Mouse (Mus musculus) hindbrain, embryonic 11.5 days (tissue): ENCODE measurements around the gene Gm28308. TPM values are rescaled to one million over a fixed set of nuclear protein-coding genes. Genes with fewer than 3 reads are reported as not detected.

Source experiments
- ATAC-seq: fragments of 200-750 bp; cut with Nextera tagmentation; 2 replicates; pipeline ENCODE4 v1.8.0; 2017; ENCODE audit warnings: mild to moderate bottlenecking, moderate TSS enrichment, moderate library complexity; ENCODE audit not compliant: low FRiP score
- DNase-seq: peaks from one replicate; pipeline ENCODE4 v3.0.0-alpha.2; 2015; ENCODE audit warnings: low spot score
- H3K27ac ChIP-seq: fragments of 300-500 bp; sonication (generic); 2 replicates; pipeline ENCODE4 v1.5.1; 2014; ENCODE audit warnings: mild to moderate bottlenecking, low read depth, low read length
- H3K27me3 ChIP-seq: fragments of 300-500 bp; sonication (generic); 2 replicates; pipeline ENCODE4 v1.6.1; 2014; ENCODE audit warnings: mild to moderate bottlenecking, low read length, moderate library complexity, mixed read lengths; ENCODE audit not compliant: control insufficient read depth, insufficient read depth
- H3K36me3 ChIP-seq: fragments of 300-500 bp; sonication (generic); 2 replicates; pipeline ENCODE4 v1.6.1; 2014; ENCODE audit warnings: mild to moderate bottlenecking, low read length, moderate library complexity, mixed read lengths; ENCODE audit not compliant: control insufficient read depth, insufficient read depth
- H3K4me1 ChIP-seq: fragments of 300-500 bp; sonication (generic); replicated peaks from 2 replicates; pipeline ENCODE4 v1.6.1; 2014; ENCODE audit warnings: low read length, mixed read lengths; ENCODE audit not compliant: control insufficient read depth, insufficient read depth
- H3K4me2 ChIP-seq: fragments of 300-500 bp; sonication (generic); replicated peaks from 2 replicates; pipeline ENCODE4 v1.6.1; 2014; ENCODE audit warnings: mild to moderate bottlenecking, low read depth, low read length
- H3K4me3 ChIP-seq: fragments of 300-500 bp; sonication (generic); 2 replicates; pipeline ENCODE4 v1.5.1; 2014; ENCODE audit warnings: low read depth, low read length
- H3K9ac ChIP-seq: fragments of 300-500 bp; sonication (generic); 2 replicates; pipeline ENCODE4 v1.6.1; 2014; ENCODE audit warnings: low read depth, low read length
- H3K9me3 ChIP-seq: fragments of 300-500 bp; sonication (generic); 2 replicates; pipeline ENCODE4 v1.6.1; 2016; ENCODE audit warnings: low read length; ENCODE audit not compliant: control insufficient read depth
- WGBS: fragments of 180-500 bp; shearing (Covaris S2); extraction: QIAGEN DNeasy Blood & Tissue Kit; methylation state at CpG from one replicate; pipeline ENCODE4 v1.1.7; 2014; 5-methylcytosine and 5-hydroxymethylcytosine counted together
- polyA plus RNA-seq: library from polyadenylated mRNA; unstranded; fragments of >200 nt; fragmentation: Nextera tagmentation; extraction: Ambion mirVana; gene quantifications from 2 replicates; pipeline ENCODE4 v1.2.1, GENCODE M21; 2014

The Gm28308 gene
- not detected in 2 replicates for polyA plus RNA-seq

DNA sequence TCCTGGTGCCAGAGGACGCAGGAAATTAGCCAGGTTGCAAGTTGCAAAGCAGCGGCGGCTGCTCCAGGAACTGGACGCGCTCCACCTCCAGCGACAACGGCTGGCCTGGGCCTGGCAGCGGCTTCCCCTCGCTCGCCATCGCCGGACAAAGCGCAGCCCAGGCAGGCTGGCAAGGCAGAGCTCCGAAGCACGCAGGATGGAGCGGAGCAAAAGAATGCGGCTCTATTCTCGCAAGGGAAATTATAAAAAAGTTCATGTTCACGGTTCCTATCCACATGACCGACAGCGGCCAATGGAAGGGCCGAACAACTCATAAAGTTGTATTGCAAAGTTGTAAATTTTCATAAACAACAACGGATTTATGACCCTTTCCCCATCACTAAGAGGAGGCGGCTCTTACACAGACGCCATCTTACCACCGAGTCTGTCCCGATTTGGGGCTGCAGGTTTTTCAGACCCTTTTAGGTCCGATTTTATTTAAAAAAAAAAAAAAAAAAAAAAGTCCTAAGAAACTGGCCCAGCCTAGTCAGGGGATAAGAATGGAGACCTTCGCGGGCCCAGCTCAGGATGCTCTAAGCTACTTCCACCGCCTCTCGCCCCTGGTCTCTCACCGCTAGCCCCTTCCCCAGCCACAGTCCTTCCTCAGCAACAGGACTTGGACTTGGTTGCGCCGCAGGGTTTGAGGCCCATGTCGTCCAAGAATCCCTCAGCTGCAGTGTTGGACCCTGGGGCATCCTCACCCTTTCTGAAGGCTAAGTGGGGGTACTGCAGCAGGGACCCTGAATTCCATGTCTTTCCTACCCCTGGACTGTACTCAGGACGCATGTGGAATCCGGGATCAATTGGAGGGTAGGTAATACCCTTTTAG is at the start of gene Gm28308, which contains the start of gene Hoxa3:
Gene Gm28308, minus strand, starts transcription at position 221 of the 868 bp plus-strand sequence.
Gene Hoxa3, minus strand, starts transcription at position 218 of the 868 bp plus-strand sequence.
- Histone ChIP-seq H3K27me3 (peaks cover 97% of the 10 kb centered on the region), H3K4me2 (no peak within 1 kb of the TSS; the same call in 1 of the 2 replicates), H3K9me3 (no peaks in the 10 kb centered on the region), H3K9ac (no peak within 1 kb of the TSS), H3K27ac (no peak within 1 kb of the TSS), H3K4me3 (no peak within 1 kb of the TSS; the same call in 1 of the 2 replicates), H3K4me1 (peaks cover 9% of the 10 kb centered on the region; the same call in 1 of the 2 replicates), H3K36me3 (no peaks in the 10 kb centered on the region)
- 2% methylated on average over 38 of the region's 38 CpGs for WGBS
- DNase-seq: no peak
- ATAC-seq: no peak

- ATAC-seq (no peak), DNase-seq (peak; percentile 63)
- Histone ChIP-seq H3K4me2 (no peak overlapping the region), H3K27me3 (peaks cover 91% of the 10 kb centered on the region), H3K9me3 (no peaks in the 10 kb centered on the region), H3K36me3 (no peaks in the 10 kb centered on the region), H3K4me3 (no peak overlapping the region), H3K9ac (no peak overlapping the region), H3K27ac (no peak overlapping the region), H3K4me1 (peaks cover 8% of the 10 kb centered on the region; the same call in 1 of the 2 replicates)
- under 1% methylated on average over 24 of the region's 24 CpGs for WGBS
These were observed 49.6 kb upstream of the Gm28308 start for GRCm38 (mm10) chr6:52262463-52263320.

DNA sequence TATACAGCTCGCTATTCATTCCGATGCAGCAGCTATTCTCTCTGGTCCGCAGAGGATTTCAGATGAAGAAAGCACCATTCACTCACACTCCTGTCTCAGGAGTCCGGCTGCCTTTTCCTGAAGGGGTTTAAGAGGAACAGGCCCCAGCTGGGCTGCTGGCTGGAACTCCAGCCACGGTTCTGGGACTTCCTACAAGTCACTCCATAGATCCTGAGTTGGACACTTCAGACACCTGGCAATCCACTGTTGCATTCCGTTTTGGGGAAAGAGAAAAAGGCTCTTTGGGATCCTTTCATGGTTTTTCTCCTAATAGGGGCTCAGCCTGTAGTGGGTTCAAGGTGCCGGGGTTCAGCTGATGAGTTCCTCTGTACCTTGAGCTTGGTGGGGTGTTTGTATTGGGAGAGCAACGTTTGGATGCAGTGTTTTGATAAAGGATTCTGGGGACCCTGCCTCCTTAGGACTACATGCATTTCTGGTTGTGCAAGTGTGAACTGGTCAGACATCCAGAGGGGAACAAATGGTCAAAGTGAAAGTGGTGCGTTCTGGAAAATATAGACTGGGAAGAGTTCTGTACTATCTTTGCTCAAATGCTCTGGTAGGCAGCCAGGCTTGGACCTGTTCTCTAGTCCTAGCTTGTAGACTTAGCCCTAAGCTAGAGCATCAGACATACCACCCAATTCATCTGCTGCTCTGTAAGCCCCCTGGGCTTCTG is 48.8 kb upstream of the Gm28308 start:
- H3K4me2 ChIP-seq: no peak overlapping the region
- DNase-seq: peak; percentile 62
- ATAC-seq: no peak
- no peak overlapping the region for H3K4me3 ChIP-seq
- H3K27ac ChIP-seq: no peak overlapping the region
- H3K9me3 ChIP-seq: no peaks in the 10 kb centered on the region
- H3K36me3 ChIP-seq: no peaks in the 10 kb centered on the region
- WGBS: 6% methylated on average over 9 of the region's 9 CpGs
- peaks cover 93% of the 10 kb centered on the region for H3K27me3 ChIP-seq
- no peak overlapping the region for H3K9ac ChIP-seq
- H3K4me1 ChIP-seq: peaks cover 8% of the 10 kb centered on the region; the same call in 1 of the 2 replicates

DNA sequence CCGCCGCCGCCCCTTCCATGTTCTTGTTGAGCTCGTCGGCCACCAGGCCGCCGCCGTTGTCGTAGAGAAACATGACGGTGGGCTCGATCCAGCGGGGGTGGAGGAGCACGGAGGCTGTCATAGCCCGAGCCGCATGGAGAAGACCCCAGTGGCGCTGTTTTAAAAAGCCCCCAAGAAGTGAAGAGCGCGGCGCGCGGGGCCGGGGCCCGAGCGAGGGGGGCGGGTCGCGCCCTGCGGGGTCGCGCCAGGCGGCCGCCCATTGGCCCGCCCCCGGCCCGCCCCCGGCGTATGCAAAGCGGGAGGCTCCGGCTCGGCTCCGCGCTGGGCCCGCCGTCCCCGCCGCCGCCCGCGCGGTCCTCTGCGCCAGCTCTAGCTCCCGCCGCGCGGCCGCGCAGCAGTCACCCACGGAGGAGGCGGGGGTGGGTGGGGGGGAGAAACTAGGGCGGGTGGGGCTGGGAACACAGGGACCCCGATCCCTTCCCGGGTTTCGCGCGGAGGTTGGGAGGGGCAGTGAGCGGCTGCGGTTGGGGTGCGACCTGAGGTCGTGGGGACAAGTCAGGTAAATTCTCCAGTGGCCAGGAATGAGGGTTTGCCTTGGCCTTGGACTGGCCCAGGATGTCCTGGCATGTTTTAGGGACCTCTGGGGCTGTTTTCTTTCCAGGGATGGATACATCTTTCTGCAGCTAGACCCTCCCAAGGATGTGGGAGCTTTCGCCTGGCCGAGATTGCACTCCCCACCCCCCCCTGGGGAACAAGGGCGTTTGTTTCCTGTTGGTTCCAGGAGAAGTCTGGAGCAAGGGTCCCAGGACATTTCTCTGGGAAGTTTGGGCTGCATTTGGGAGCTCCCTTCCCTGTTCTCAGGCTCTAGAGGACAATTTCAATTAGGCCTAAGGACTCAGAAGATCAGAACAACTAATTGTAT is 47.8 kb upstream of the Gm28308 start, which contains the start of gene Hoxa13:
Gene Hoxa13, minus strand, starts transcription at position 227 of the 922 bp plus-strand sequence.
- 2% methylated on average over 42 of the region's 72 CpGs for WGBS
- Histone ChIP-seq H3K27me3 (peaks cover 91% of the 10 kb centered on the region), H3K4me2 (peak within 1 kb of the TSS; percentile 38), H3K36me3 (no peaks in the 10 kb centered on the region), H3K4me1 (peaks cover 8% of the 10 kb centered on the region; the same call in 1 of the 2 replicates), H3K9ac (no peak within 1 kb of the TSS), H3K27ac (no peak within 1 kb of the TSS), H3K4me3 (peak within 1 kb of the TSS; percentile 21; the same call in 1 of the 2 replicates), H3K9me3 (no peaks in the 10 kb centered on the region)
- DNase-seq: peak; percentile 64
- ATAC-seq: no peak

GRCm38 (mm10) chr6:52259811-52260261 is 46.7 kb upstream of the Gm28308 start:
- peak; percentile 69 for DNase-seq
- no peaks in the 10 kb centered on the region for H3K9me3 ChIP-seq
- WGBS: 2% methylated on average over 36 of the region's 39 CpGs

GRCm38 (mm10) chr6:52259081-52259790 is 46.1 kb upstream of the Gm28308 start:
- Histone ChIP-seq H3K27ac (no peak overlapping the region), H3K4me2 (no peak overlapping the region), H3K4me3 (no peak overlapping the region), H3K36me3 (no peaks in the 10 kb centered on the region), H3K4me1 (peaks cover 8% of the 10 kb centered on the region; the same call in 1 of the 2 replicates), H3K9me3 (no peaks in the 10 kb centered on the region), H3K27me3 (peaks cover 87% of the 10 kb centered on the region), H3K9ac (no peak overlapping the region)
- no peak for DNase-seq
- 1% methylated on average over 24 of the region's 25 CpGs for whole genome bisulfite sequencing
- no peak for ATAC-seq

More at GRCm38 (mm10) chr6:52259811-52260261, 46.7 kb upstream of the Gm28308 start:
- no peak overlapping the region for H3K27ac ChIP-seq
- peaks cover 8% of the 10 kb centered on the region; the same call in 1 of the 2 replicates for H3K4me1 ChIP-seq
- H3K9ac ChIP-seq: no peak overlapping the region
- H3K27me3 ChIP-seq: peaks cover 90% of the 10 kb centered on the region
- H3K4me2 ChIP-seq: 0 out of 2 replicates have a peak overlapping the region, but pooled peaks have one; percentile 11
- ATAC-seq: no peak
- H3K36me3 ChIP-seq: no peaks in the 10 kb centered on the region
- peak overlapping the region; percentile 12; the same call in 1 of the 2 replicates for H3K4me3 ChIP-seq

- WGBS: 1% methylated on average over 6 of the region's 6 CpGs
- no peak overlapping the region for H3K9ac ChIP-seq
- no peak for ATAC-seq
These were observed 43.8 kb upstream of the Gm28308 start for GRCm38 (mm10) chr6:52256956-52257355.

More at GRCm38 (mm10) chr6:52256956-52257355, 43.8 kb upstream of the Gm28308 start:
- Histone ChIP-seq H3K4me1 (peaks cover 11% of the 10 kb centered on the region; the same call in 1 of the 2 replicates), H3K27me3 (peaks cover 86% of the 10 kb centered on the region), H3K4me2 (no peak overlapping the region), H3K27ac (no peak overlapping the region), H3K4me3 (no peak overlapping the region), H3K36me3 (no peaks in the 10 kb centered on the region), H3K9me3 (no peaks in the 10 kb centered on the region)
- peak; percentile 91 for DNase-seq
